Mouse (Mus musculus) neutrophil, adult 59 days (primary cell): ENCODE measurements around the gene Hspa14. TPM values are rescaled to one million over a fixed set of nuclear protein-coding genes. Genes with fewer than 3 reads are reported as not detected.

Experiments used
- total RNA-seq, 2 experiments: library from RNA; stranded (reverse); gene quantifications; 1 replicate in 1 of 2; 2 replicates in 1 of 2; pipeline ENCODE4 v1.2.4; 2023

Hspa14 gene
- 10 to 100 TPM; 89.6 to 90.6 TPM for total RNA-seq

DNA sequence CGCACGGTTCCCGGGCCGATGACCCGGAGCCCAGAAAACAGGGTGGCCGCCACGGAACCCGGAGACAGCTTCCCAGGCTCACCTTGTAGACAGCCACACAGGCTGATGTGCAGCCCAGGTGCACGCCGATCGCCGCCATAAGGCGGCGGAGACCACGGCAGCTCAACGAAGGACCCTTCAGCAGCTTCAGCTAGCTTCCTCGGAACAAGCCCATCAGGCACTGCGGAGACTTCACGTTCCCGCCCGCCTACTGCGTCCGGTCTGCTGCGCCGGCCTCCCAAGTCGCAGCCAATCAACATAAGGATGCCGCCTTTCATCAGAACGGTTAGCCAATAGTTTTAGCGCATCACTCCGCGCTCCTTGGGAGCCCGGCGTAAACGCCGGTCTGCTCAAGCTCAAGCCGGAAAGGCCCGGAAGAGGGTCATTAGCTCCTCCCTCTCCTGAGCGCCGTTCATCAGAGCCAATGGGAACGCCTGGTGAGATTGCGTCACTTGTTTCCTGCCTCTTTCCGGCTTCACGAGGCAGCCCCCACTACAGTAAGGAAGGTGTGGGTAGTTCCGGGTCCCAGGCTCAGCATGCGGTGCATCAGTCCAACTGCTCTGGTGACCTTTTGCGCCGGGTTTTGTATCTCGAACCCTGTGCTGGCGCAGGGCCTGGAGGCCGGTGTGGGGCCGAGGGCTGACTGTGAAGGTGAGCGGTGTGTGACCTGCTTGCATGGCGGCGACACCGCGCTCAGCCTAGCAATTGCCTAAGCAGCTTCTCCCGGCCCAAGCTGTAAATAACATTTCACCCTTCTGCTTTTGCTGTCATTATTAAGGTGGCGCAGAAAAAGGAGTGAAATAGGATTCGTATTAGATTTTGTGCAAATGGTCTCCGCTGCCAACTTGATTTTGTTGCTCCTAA is at the start of gene Hspa14, which contains the start of the genes Gm45902 and Cdnf:
TSS of gene Hspa14 (minus strand) at position 263 of the 903 bp plus-strand sequence.
TSS of gene Gm45902 (minus strand) at position 239 of the 903 bp plus-strand sequence.
TSS of gene Cdnf (plus strand) at position 479 of the 903 bp plus-strand sequence.

GRCm38 (mm10) chr2:3474861-3475283 is 37.7 kb downstream of the Hspa14 start, which contains the start of gene Suv39h2:
Suv39h2 (minus strand) TSS chr2:3475031.

Other genes starting within 250 kb of the Hspa14 start
- 1 to 10 TPM; 6.9 to 9.0 TPM for gene Nmt2, start 228.6 kb downstream of the Hspa14 start, total RNA-seq
- gene Rpp38, start 180.2 kb downstream of the Hspa14 start, total RNA-seq, result 1 to 10 TPM; 1.1 to 1.5 TPM
- not detected for gene Acbd7, start 176.6 kb downstream of the Hspa14 start, total RNA-seq
- gene Olah, start 115.6 kb downstream of the Hspa14 start, total RNA-seq, result not detected
- gene Meig1, start 90.2 kb downstream of the Hspa14 start, total RNA-seq, result 1 to 10 TPM in 1 of 2 experiments, not detected in 1; 1.1 TPM
- gene Dclre1c, start 88.7 kb downstream of the Hspa14 start, total RNA-seq, result 10 to 100 TPM; 38.6 to 43.9 TPM
- gene Suv39h2, start 37.8 kb downstream of the Hspa14 start, total RNA-seq, result 1 to 10 TPM; 2.0 to 3.5 TPM
- 10 to 100 TPM; 18.9 to 19.8 TPM for gene Gm45902, start within 50 bp of the Hspa14 start, total RNA-seq
- gene Cdnf, start 216 bp upstream of the Hspa14 start, total RNA-seq, result under 1 TPM; 0.49 to 0.99 TPM
- 100 to 1,000 TPM; 303 to 318 TPM for gene Fam107b, start 57.7 kb upstream of the Hspa14 start, total RNA-seq